Mouse (Mus musculus): Measurements from ENCODE around the gene Chchd3. TPM values are rescaled to one million over a fixed set of nuclear protein-coding genes. Genes with fewer than 3 reads are reported as not detected.

The Chchd3 gene
- polyA plus RNA-seq, 1 experiment from 2014 or later, result 88.6 TPM

GRCm38 (mm10) chr6:32837939-32838301 lies 222.1 kb downstream of the Chchd3 start:
- WGBS (ENCODE audit: missing documents), result 95% methylated on average over 2 of the region's 2 CpGs
- H3K79me2 ChIP-seq (ENCODE audit: inconsistent target), result no peaks in the 10 kb centered on the region
- no peak overlapping the region for H3K4me3 ChIP-seq (ENCODE audit: inconsistent target)
- no peaks in the 10 kb centered on the region for H3K36me3 ChIP-seq (ENCODE audit: inconsistent target)
- no peak overlapping the region for H3K27ac ChIP-seq

DNA sequence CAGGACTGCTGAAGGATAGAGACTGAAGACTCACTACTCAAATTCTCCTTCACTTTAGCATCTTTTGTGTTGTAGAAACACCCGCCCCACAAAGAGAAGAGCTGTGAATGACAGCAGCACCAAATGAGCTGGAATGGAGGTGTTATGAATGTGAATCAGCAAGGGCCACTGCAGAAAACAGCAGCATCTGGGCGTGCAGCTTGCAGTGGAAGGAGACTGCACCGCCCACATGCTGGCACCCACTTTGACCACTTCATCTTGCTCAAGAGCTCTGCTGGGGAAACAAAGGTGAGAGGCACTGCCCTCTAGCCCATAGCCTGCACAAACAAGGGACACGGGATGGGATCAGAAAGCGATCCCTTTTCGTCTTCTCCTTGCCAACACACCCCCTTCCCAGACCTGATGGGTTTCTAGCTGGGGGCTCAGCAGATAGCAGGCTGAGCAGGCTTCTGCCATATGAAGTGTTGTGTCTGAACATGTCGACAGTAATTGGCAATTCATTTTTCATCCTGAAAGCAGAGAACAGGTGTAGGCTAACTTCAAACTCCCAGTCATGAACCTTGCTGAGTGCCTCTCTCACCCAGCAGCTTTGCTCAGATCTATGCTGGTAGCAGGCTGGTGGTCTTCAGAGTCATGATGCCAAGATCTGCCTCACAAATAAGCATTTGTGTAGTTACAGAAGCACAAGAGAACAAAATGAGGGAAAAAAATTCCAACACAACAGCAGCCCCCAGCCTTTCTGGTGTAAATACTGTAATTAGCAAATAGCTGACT lies 222.7 kb downstream of the Chchd3 start:
- 97% methylated on average over 7 of the region's 7 CpGs for WGBS (ENCODE audit: missing documents)
- H3K36me3 ChIP-seq (ENCODE audit: inconsistent target), result no peaks in the 10 kb centered on the region

DNA sequence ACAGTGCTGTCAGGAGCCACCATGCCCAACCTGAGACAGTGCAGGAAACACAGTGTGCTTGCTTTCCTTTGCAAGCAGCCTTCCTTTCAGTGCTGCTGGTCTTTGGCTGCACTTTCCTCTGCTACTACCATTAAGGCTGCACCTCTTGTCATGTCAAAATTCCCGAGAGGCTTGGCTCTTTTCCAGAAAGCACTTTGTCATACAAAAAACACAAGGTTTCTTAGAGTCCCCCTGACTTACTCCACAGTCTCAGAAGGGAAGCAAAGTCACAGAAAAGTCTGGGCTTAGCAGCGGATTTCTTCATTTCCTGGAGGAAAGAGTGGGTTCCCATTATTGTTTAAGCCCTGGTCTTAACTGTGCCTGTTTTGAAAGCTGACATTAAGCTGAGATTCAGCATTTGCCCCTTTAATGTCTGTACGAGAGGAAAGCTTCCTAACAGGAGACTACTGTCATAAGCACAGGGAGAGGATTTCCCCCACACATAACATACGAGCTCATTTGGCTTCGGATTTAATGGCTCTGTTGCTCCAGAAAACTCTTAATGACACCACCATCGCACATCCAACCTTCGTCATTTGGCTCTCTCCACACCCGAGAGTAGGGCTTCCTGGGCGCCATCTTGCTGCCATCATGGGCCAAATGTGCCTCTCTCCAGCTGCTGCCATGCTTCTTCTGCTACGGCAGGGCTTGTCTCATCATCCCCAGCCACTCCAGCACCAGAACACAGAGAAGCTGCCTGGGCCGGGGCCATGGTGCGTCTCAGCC lies 236.0 kb downstream of the Chchd3 start:
- WGBS (ENCODE audit: missing documents), result 87% methylated on average over 11 of the region's 12 CpGs
- H3K4me3 ChIP-seq (ENCODE audit: inconsistent target), result no peak overlapping the region
- H3K27ac ChIP-seq, result no peak overlapping the region
- H3K79me2 ChIP-seq (ENCODE audit: inconsistent target), result no peaks in the 10 kb centered on the region
- H3K36me3 ChIP-seq (ENCODE audit: inconsistent target), result no peaks in the 10 kb centered on the region

More for the DNA sequence above, 222.7 kb downstream of the Chchd3 start:
- no peak overlapping the region for H3K4me3 ChIP-seq (ENCODE audit: inconsistent target)
- no peaks in the 10 kb centered on the region for H3K79me2 ChIP-seq (ENCODE audit: inconsistent target)
- H3K27ac ChIP-seq, result no peak overlapping the region

- Histone ChIP-seq H3K4me3 (ENCODE audit: inconsistent target) (no peak overlapping the region), H3K27ac (no peak overlapping the region), H3K79me2 (ENCODE audit: inconsistent target) (no peaks in the 10 kb centered on the region), H3K36me3 (ENCODE audit: inconsistent target) (no peaks in the 10 kb centered on the region)
- 94% methylated on average over 4 of the region's 4 CpGs for WGBS (ENCODE audit: missing documents)
Observed at GRCm38 (mm10) chr6:32818961-32819360, 241.1 kb downstream of the Chchd3 start.

- Histone ChIP-seq H3K36me3 (ENCODE audit: inconsistent target) (no peaks in the 10 kb centered on the region), H3K79me2 (ENCODE audit: inconsistent target) (no peaks in the 10 kb centered on the region)
- 100% methylated on average over 1 of the region's 1 CpGs for WGBS (ENCODE audit: missing documents)
Observed at GRCm38 (mm10) chr6:32808796-32809195, 251.3 kb downstream of the Chchd3 start.

DNA sequence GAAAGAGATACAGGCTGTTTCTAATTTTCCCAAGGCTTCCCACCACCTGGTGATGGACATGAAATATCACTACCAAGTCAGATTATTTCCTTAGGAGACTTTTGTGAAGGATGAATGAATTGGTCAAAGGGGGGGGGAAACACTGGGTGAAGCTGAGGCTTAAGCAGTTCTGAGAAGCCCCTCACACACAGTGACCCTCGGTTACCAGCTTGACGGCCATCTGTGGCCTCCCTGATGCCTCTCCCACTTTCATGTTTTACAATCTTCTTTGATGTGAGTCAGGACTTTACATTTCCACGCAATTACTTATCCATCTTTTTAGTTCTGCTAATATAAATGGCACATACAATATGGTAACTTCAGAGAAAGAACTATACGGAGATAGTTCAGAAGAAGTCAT lies 252.3 kb downstream of the Chchd3 start:
- H3K79me2 ChIP-seq (ENCODE audit: inconsistent target), result no peaks in the 10 kb centered on the region
- H3K27ac ChIP-seq, result no peak overlapping the region
- no peaks in the 10 kb centered on the region for H3K36me3 ChIP-seq (ENCODE audit: inconsistent target)
- WGBS (ENCODE audit: missing documents), result 97% methylated on average over 4 of the region's 4 CpGs
- H3K4me3 ChIP-seq (ENCODE audit: inconsistent target), result no peak overlapping the region

More at GRCm38 (mm10) chr6:32808796-32809195, 251.3 kb downstream of the Chchd3 start:
- Histone ChIP-seq H3K4me3 (ENCODE audit: inconsistent target) (no peak overlapping the region), H3K27ac (no peak overlapping the region)

DNA sequence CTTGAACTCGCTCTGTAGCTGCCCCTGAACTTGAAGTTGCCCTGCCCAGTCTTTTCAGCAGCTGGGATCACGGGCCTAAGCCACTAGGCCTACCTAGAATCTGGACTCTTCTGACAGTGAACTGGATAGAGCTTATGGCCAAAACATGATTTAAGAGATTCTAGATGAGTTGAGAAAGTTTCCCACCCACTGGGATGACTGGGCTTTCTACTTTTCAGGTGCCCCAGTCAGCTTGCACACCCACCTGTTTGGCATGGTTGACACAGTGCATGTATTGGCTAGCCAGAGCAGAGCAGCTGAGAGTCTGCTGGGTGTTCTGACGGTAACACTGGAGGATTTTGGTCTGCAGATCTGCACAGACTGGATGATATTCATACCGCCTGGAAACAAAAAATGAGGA lies 256.4 kb downstream of the Chchd3 start:
- 95% methylated on average over 4 of the region's 4 CpGs for WGBS (ENCODE audit: missing documents)
- no peaks in the 10 kb centered on the region for H3K36me3 ChIP-seq (ENCODE audit: inconsistent target)
- no peak overlapping the region for H3K27ac ChIP-seq
- no peak overlapping the region for H3K4me3 ChIP-seq (ENCODE audit: inconsistent target)
- no peaks in the 10 kb centered on the region for H3K79me2 ChIP-seq (ENCODE audit: inconsistent target)

DNA sequence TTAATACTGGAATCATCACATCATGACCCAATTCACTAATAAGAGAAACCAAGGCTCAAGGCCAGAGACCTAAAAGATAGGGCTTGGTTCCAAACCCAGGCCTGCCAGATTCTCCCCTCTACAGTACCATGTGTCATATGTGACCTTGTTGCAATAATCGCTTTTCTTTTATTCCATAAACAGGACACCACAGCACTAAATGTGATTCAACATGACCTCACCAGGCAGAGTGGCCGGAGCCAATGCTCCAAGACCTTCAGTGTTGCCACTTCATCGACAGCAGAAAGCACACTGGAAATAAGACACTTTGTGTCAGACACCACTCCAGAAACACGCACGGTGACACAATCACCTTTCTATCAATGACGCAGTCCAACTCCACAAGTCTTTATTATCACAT lies 258.3 kb downstream of the Chchd3 start:
- Histone ChIP-seq H3K4me3 (ENCODE audit: inconsistent target) (no peak overlapping the region), H3K79me2 (ENCODE audit: inconsistent target) (no peaks in the 10 kb centered on the region), H3K36me3 (ENCODE audit: inconsistent target) (no peaks in the 10 kb centered on the region), H3K27ac (no peak overlapping the region)
- WGBS (ENCODE audit: missing documents), result 100% methylated on average over 6 of the region's 6 CpGs

DNA sequence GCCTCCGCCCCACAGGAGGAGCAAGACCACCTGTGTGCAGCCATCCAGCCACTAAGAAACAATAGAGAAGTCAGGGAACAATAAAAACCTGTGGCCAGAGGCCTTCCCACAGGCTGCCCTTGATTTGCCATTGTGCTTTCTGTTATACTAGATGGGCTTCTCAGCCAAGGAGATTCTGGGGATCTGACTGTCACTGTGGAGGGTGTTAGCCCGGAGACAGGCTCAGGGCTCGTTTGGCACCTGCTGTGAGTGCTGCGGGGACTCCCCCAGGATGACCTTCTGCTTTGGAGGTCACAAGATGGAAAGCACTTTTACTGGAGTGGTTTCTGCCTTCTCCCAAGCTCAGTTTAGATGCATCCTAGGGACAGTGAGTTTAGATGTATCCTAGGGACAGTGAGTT lies 262.5 kb downstream of the Chchd3 start:
- H3K36me3 ChIP-seq (ENCODE audit: inconsistent target), result no peaks in the 10 kb centered on the region
- no peak overlapping the region for H3K27ac ChIP-seq
- 91% methylated on average over 4 of the region's 4 CpGs for WGBS (ENCODE audit: missing documents)
- H3K4me3 ChIP-seq (ENCODE audit: inconsistent target), result no peak overlapping the region
- H3K79me2 ChIP-seq (ENCODE audit: inconsistent target), result no peaks in the 10 kb centered on the region

- Histone ChIP-seq H3K36me3 (ENCODE audit: inconsistent target) (no peaks in the 10 kb centered on the region), H3K27ac (no peak overlapping the region), H3K79me2 (ENCODE audit: inconsistent target) (no peaks in the 10 kb centered on the region), H3K4me3 (ENCODE audit: inconsistent target) (no peak overlapping the region)
- WGBS (ENCODE audit: missing documents), result 95% methylated on average over 8 of the region's 8 CpGs
Observed at GRCm38 (mm10) chr6:32795653-32796500, 264.2 kb downstream of the Chchd3 start.

- H3K27ac ChIP-seq, result no peak overlapping the region
- no peaks in the 10 kb centered on the region for H3K79me2 ChIP-seq (ENCODE audit: inconsistent target)
- no peak overlapping the region for H3K4me3 ChIP-seq (ENCODE audit: inconsistent target)
- 100% methylated on average over 1 of the region's 1 CpGs for WGBS (ENCODE audit: missing documents)
- no peaks in the 10 kb centered on the region for H3K36me3 ChIP-seq (ENCODE audit: inconsistent target)
Observed at GRCm38 (mm10) chr6:32793575-32793974, 266.5 kb downstream of the Chchd3 start.

DNA sequence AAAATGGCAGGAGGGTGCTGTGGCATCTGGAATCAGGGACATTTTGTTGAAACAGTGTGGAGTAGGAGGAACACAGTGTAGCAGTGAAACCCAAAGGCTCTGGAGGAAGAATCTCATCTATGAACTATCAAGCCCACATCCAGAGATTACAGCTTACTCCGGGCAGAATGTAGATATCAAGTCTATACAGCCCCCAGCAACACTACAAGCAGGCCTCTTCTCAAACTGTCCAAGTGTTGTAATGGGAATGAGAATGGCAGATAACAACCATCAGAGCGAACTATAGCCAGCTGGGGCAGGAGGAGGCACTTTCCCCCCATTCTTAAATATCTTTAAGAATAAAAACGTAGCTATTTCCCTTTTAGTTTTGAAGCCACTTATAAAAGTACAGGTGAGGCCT lies 266.9 kb downstream of the Chchd3 start:
- Histone ChIP-seq H3K27ac (no peak overlapping the region), H3K36me3 (ENCODE audit: inconsistent target) (no peaks in the 10 kb centered on the region), H3K79me2 (ENCODE audit: inconsistent target) (no peaks in the 10 kb centered on the region), H3K4me3 (ENCODE audit: inconsistent target) (no peak overlapping the region)
- 94% methylated on average over 3 of the region's 3 CpGs for WGBS (ENCODE audit: missing documents)

GRCm38 (mm10) chr6:32790487-32790886 lies 269.6 kb downstream of the Chchd3 start:
- no peaks in the 10 kb centered on the region for H3K79me2 ChIP-seq (ENCODE audit: inconsistent target)
- no peak overlapping the region for H3K4me3 ChIP-seq (ENCODE audit: inconsistent target)
- H3K27ac ChIP-seq, result no peak overlapping the region
- no peaks in the 10 kb centered on the region for H3K36me3 ChIP-seq (ENCODE audit: inconsistent target)
- WGBS (ENCODE audit: missing documents), result 94% methylated on average over 4 of the region's 4 CpGs

DNA sequence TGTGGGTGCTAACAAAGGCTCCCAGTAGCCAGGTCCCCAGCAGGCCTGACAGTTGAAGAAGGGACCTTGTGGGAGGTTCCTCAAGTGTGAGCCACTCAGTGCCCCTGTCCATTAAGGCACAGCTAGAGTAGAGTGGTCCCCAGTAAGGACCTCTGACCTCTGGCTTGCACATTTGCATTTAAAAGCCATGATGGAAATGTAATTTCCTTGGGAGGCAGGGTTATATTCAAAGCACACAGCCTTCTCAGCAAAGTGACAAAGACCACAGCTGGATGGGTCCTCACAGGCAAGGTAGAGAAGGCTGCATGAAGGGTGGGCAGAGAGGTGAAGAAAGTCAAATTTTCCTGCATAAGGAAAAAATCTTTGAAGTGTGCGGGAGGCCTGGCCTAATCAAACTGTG lies 272.7 kb downstream of the Chchd3 start:
- no peaks in the 10 kb centered on the region for H3K79me2 ChIP-seq (ENCODE audit: inconsistent target)
- H3K27ac ChIP-seq, result no peak overlapping the region
- no peaks in the 10 kb centered on the region for H3K36me3 ChIP-seq (ENCODE audit: inconsistent target)
- 100% methylated on average over 1 of the region's 1 CpGs for WGBS (ENCODE audit: missing documents)
- no peak overlapping the region for H3K4me3 ChIP-seq (ENCODE audit: inconsistent target)

DNA sequence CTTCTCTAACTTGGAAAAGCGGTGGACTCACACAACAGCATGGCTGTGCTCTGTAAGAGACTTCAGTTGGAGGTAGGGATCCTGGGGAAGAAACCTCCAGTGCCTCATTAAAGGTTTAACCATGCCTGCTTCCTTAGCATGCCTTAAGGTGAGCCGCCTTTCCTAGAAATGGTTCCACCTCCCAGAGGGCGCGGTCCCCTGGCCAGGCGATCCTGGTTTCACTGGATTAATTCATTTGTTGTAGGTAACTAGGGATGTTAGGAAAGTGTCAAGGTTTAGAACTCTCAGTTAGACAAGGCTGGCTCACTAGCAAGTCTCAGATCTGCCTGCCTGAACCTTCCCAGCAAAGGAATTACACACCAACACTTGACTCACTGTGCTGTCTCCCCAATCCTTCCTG lies 273.9 kb downstream of the Chchd3 start:
- Histone ChIP-seq H3K79me2 (ENCODE audit: inconsistent target) (no peaks in the 10 kb centered on the region), H3K27ac (no peak overlapping the region), H3K4me3 (ENCODE audit: inconsistent target) (no peak overlapping the region), H3K36me3 (ENCODE audit: inconsistent target) (no peaks in the 10 kb centered on the region)
- WGBS (ENCODE audit: missing documents), result 96% methylated on average over 5 of the region's 5 CpGs
